22 mouse cellular contexts compared by ENCODE assay signal in the genomic region with DNA sequence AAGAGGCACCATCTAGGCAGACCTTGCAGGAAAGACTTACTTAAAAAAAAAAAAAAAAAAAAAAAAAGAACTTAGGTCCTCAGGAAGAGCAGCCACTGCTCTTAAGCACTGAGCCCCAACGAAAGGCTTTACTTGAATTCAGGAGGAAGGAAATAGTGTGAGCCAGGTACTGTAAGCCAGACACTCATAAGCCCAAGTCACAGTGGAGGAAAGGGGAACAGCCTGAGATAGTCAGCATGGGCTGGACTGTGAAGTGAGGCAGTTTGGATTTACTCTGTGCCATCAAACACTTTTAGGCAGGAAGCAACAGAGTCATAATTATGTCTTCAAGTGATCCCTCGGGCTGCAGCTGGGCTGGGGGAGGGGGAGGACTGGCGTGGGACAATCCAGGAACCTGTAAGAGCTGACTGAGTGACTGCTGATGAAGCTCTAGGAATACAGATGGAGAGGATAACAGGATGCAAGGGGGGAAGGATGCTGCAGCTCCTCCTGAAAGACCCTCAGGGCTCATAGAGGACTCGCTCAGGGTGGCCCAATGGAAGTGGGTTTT. TPM values are rescaled to one million over a fixed set of nuclear protein-coding genes. Genes with fewer than 3 reads are reported as not detected.
A peak's percentile ranks its signal among the peaks of the same experiment; 100 is the strongest.
DNase-seq lines count a peak whose midpoint lies in the region; ATAC-seq and TF ChIP-seq lines count a peak whose summit lies in the region.
"Had no signal": no experiment of that assay in that cellular context is flagged by ENCODE, and none has a peak within 500 bp of the region (broad histone marks: within the 10 kb centered on the region; RNA-seq: fewer than 3 reads in every experiment).

No protein-coding gene starts in this region.

- ATAC-seq in forebrain, postnatal 0 days: peak; percentile 14; the same call in 1 of the 2 replicates
- no peak for ATAC-seq in kidney, postnatal 0 days (replicated peaks; ENCODE audit: low FRiP score, low read depth)
- ATAC-seq in kidney, embryonic 16.5 days (ENCODE audit: low FRiP score, low TSS enrichment): no peak
- ATAC-seq in activated CD4-positive, CD25-positive, alpha-beta regulatory T cell, adult 4 months: no peak
- ATAC-seq: intestine, embryonic 16.5 days; midbrain, embryonic 13.5 days had no signal

- no peaks in the 10 kb centered on the region for H3K36me3 ChIP-seq in forebrain, postnatal 0 days (ENCODE audit: insufficient read depth)
- no peaks in the 10 kb centered on the region for H3K36me3 ChIP-seq in forebrain, embryonic 10.5 days (replicated peaks)
- H3K36me3 ChIP-seq in kidney, postnatal 0 days (ENCODE audit: insufficient read depth, low read length): no peaks in the 10 kb centered on the region
- no peaks in the 10 kb centered on the region for H3K36me3 ChIP-seq in kidney, embryonic 16.5 days (ENCODE audit: insufficient read depth, low read length)
- H3K36me3 ChIP-seq: hindbrain, embryonic 13.5 days; liver, embryonic 13.5 days; midbrain, embryonic 13.5 days had no signal

- WGBS in forebrain, postnatal 0 days: 59% methylated on average over 4 of the region's 4 CpGs
- 75% methylated on average over 4 of the region's 4 CpGs for whole genome bisulfite sequencing in forebrain, embryonic 10.5 days
- WGBS in kidney, postnatal 0 days: 26% methylated on average over 4 of the region's 4 CpGs
- WGBS in kidney, embryonic 16.5 days: 23% methylated on average over 4 of the region's 4 CpGs

- H3K9ac ChIP-seq in forebrain, postnatal 0 days: no peak overlapping the region
- no peak overlapping the region for H3K9ac ChIP-seq in kidney, postnatal 0 days (ENCODE audit: low read depth, low read length)
- H3K9ac ChIP-seq in kidney, embryonic 16.5 days (replicated peaks; ENCODE audit: low read length): no peak overlapping the region
- H3K9ac ChIP-seq: hindbrain, embryonic 13.5 days; liver, embryonic 13.5 days; midbrain, embryonic 13.5 days had no signal

- no peak overlapping the region for H3K4me2 ChIP-seq in forebrain, postnatal 0 days (ENCODE audit: low read depth)
- no peak overlapping the region for H3K4me2 ChIP-seq in kidney, postnatal 0 days (ENCODE audit: low read length)
- H3K4me2 ChIP-seq in kidney, embryonic 16.5 days (replicated peaks; ENCODE audit: low read depth, low read length): no peak overlapping the region
- H3K4me2 ChIP-seq: hindbrain, embryonic 13.5 days; liver, embryonic 13.5 days; midbrain, embryonic 13.5 days had no signal

- TF ChIP-seq CTCF in forebrain, postnatal 0 days (IDR thresholded peaks at IDR 0.05; ENCODE audit: low read depth): no peak
- TF ChIP-seq CTCF in kidney, postnatal 0 days (IDR thresholded peaks at IDR 0.05; ENCODE audit: low read depth): no peak

- no peak overlapping the region for H3K27ac ChIP-seq in forebrain, postnatal 0 days (ENCODE audit: low read depth, low read length)
- H3K27ac ChIP-seq in forebrain, embryonic 10.5 days: no peak overlapping the region
- no peak overlapping the region for H3K27ac ChIP-seq in kidney, postnatal 0 days
- H3K27ac ChIP-seq in kidney, embryonic 16.5 days (ENCODE audit: low read length): no peak overlapping the region
- H3K27ac ChIP-seq: hindbrain, embryonic 13.5 days; macrophage; midbrain, embryonic 13.5 days had no signal

- H3K9me3 ChIP-seq in forebrain, postnatal 0 days (ENCODE audit: low read length): no peaks in the 10 kb centered on the region
- H3K9me3 ChIP-seq in forebrain, embryonic 10.5 days: no peaks in the 10 kb centered on the region
- no peaks in the 10 kb centered on the region for H3K9me3 ChIP-seq in kidney, postnatal 0 days (replicated peaks; ENCODE audit: low read length)
- no peaks in the 10 kb centered on the region for H3K9me3 ChIP-seq in kidney, embryonic 16.5 days (ENCODE audit: low read length)
- H3K9me3 ChIP-seq: hindbrain, embryonic 13.5 days; liver, embryonic 13.5 days; midbrain, embryonic 13.5 days had no signal

- no peaks in the 10 kb centered on the region for H3K27me3 ChIP-seq in forebrain, postnatal 0 days (ENCODE audit: insufficient read depth, low read length)
- no peaks in the 10 kb centered on the region for H3K27me3 ChIP-seq in forebrain, embryonic 10.5 days (ENCODE audit: poor library complexity, severe bottlenecking)
- H3K27me3 ChIP-seq in kidney, postnatal 0 days (ENCODE audit: insufficient read depth, low read length): no peaks in the 10 kb centered on the region
- H3K27me3 ChIP-seq in kidney, embryonic 16.5 days (ENCODE audit: insufficient read depth, low read length): no peaks in the 10 kb centered on the region
- H3K27me3 ChIP-seq: hindbrain, embryonic 13.5 days; liver, embryonic 13.5 days; midbrain, embryonic 13.5 days had no signal

- H3K4me3 ChIP-seq in forebrain, postnatal 0 days (ENCODE audit: low read depth, low read length): no peak overlapping the region
- no peak overlapping the region for H3K4me3 ChIP-seq in forebrain, embryonic 10.5 days
- no peak overlapping the region for H3K4me3 ChIP-seq in kidney, postnatal 0 days (replicated peaks; ENCODE audit: low read depth, low read length)
- no peak overlapping the region for H3K4me3 ChIP-seq in kidney, embryonic 16.5 days (ENCODE audit: low read length)
- H3K4me3 ChIP-seq: hindbrain, embryonic 13.5 days; liver, embryonic 13.5 days; midbrain, embryonic 13.5 days had no signal

- peak; percentile 22 for DNase-seq in forebrain, postnatal 0 days
- no peak for DNase-seq in forebrain, embryonic 10.5 days (ENCODE audit: extremely low spot score, low spot score)
- DNase-seq in kidney, postnatal 0 days (ENCODE audit: low spot score): peak; percentile 46
- peak; percentile 37 for DNase-seq in brain, adult 2 months (ENCODE audit: low read depth, low spot score)
- peak; percentile 66 for DNase-seq in kidney, postnatal 10 days
- no peak for DNase-seq in urinary bladder, adult 18-20 months (ENCODE audit: low spot score in 2 of 2)
- DNase-seq: adrenal gland, postnatal 25 days; cerebellum, adult 11 months; liver, embryonic 13.5 days had no signal

- H3K4me1 ChIP-seq in forebrain, postnatal 0 days (ENCODE audit: insufficient read depth): no peaks in the 10 kb centered on the region
- H3K4me1 ChIP-seq in forebrain, embryonic 10.5 days: no peaks in the 10 kb centered on the region
- H3K4me1 ChIP-seq in kidney, postnatal 0 days (replicated peaks; ENCODE audit: insufficient read depth, low read length): no peaks in the 10 kb centered on the region
- H3K4me1 ChIP-seq in kidney, embryonic 16.5 days (ENCODE audit: insufficient read depth, low read length): no peaks in the 10 kb centered on the region
- H3K4me1 ChIP-seq: hindbrain, embryonic 13.5 days; midbrain, embryonic 13.5 days had no signal

RNA-seq across cellular contexts. Expression of a gene that starts 19.2 kb away (rescaled TPM):
- not detected in 2 replicates for total RNA-seq in forebrain, postnatal 0 days (2014; rRNA removed)
- polyA plus RNA-seq in forebrain, postnatal 0 days (2015; fragmentation: Nextera tagmentation; extraction: Ambion mirVana): not detected in 2 replicates
- polyA plus RNA-seq in forebrain, embryonic 10.5 days (2016; fragmentation: Nextera tagmentation; extraction: Ambion mirVana): not detected in 2 replicates
- not detected in 2 replicates for polyA plus RNA-seq in kidney, postnatal 0 days (2015; fragmentation: Nextera tagmentation; extraction: Ambion mirVana)
- polyA plus RNA-seq in kidney, embryonic 16.5 days (2015; fragmentation: Nextera tagmentation; extraction: Ambion mirVana): not detected in 2 replicates
- polyA plus RNA-seq in activated CD4-positive, CD25-positive, alpha-beta regulatory T cell, adult 4 months (2017; shearing (Covaris generic)): not detected
- total RNA-seq: adrenal gland, postnatal 25 days; layer of hippocampus, postnatal 10 days had no signal
- polyA plus RNA-seq: cortical plate, adult 2 months; gonadal fat pad, adult 2 months; hindbrain, embryonic 13.5 days; intestine, embryonic 16.5 days; liver, embryonic 13.5 days; macrophage; midbrain, embryonic 13.5 days; neural tube, embryonic 11.5 days; spleen, adult 2 months; urinary bladder, adult 2 months had no signal

RNA-seq across cellular contexts. Expression of a gene that starts 19.2 kb away (rescaled TPM):
- not detected in 2 replicates for total RNA-seq in forebrain, postnatal 0 days (2014; rRNA removed)
- polyA plus RNA-seq in forebrain, postnatal 0 days (2015; fragmentation: Nextera tagmentation; extraction: Ambion mirVana): not detected in 2 replicates
- polyA plus RNA-seq in forebrain, embryonic 10.5 days (2016; fragmentation: Nextera tagmentation; extraction: Ambion mirVana): not detected in 2 replicates
- polyA plus RNA-seq in kidney, postnatal 0 days (2015; fragmentation: Nextera tagmentation; extraction: Ambion mirVana): not detected in 2 replicates
- not detected in 2 replicates for polyA plus RNA-seq in kidney, embryonic 16.5 days (2015; fragmentation: Nextera tagmentation; extraction: Ambion mirVana)
- not detected for polyA plus RNA-seq in activated CD4-positive, CD25-positive, alpha-beta regulatory T cell, adult 4 months (2017; shearing (Covaris generic))
- total RNA-seq: adrenal gland, postnatal 25 days; layer of hippocampus, postnatal 10 days; left cerebral cortex, postnatal 36 days had no signal
- polyA plus RNA-seq: cortical plate, adult 2 months; hindbrain, embryonic 13.5 days; intestine, embryonic 16.5 days; liver, embryonic 13.5 days; macrophage; midbrain, embryonic 13.5 days; neural tube, embryonic 11.5 days; spleen, adult 2 months; urinary bladder, adult 2 months had no signal

RNA-seq across cellular contexts. Expression of a gene that starts 25.0 kb away (rescaled TPM):
- 0.29 TPM in 1 of 2 replicates, not detected in the other for total RNA-seq in forebrain, postnatal 0 days (2014; rRNA removed)
- polyA plus RNA-seq in forebrain, postnatal 0 days (2015; fragmentation: Nextera tagmentation; extraction: Ambion mirVana): 0.07 TPM in 1 of 2 replicates, not detected in the other
- polyA plus RNA-seq in forebrain, embryonic 10.5 days (2016; fragmentation: Nextera tagmentation; extraction: Ambion mirVana): not detected in 2 replicates
- 16.5 and 20.0 TPM in 2 replicates for polyA plus RNA-seq in kidney, postnatal 0 days (2015; fragmentation: Nextera tagmentation; extraction: Ambion mirVana)
- 2.8 and 4.8 TPM in 2 replicates for polyA plus RNA-seq in kidney, embryonic 16.5 days (2015; fragmentation: Nextera tagmentation; extraction: Ambion mirVana)
- polyA plus RNA-seq in activated CD4-positive, CD25-positive, alpha-beta regulatory T cell, adult 4 months (2017; shearing (Covaris generic)): not detected
- total RNA-seq: adrenal gland, postnatal 25 days had no signal
- polyA plus RNA-seq: liver, embryonic 13.5 days; macrophage; spleen, adult 2 months had no signal

RNA-seq across cellular contexts. Expression of a gene that starts 29.1 kb away (rescaled TPM):
- total RNA-seq in forebrain, postnatal 0 days (2014; rRNA removed): 41.5 and 51.3 TPM in 2 replicates
- polyA plus RNA-seq in forebrain, postnatal 0 days (2015; fragmentation: Nextera tagmentation; extraction: Ambion mirVana): 21.5 and 30.8 TPM in 2 replicates
- 39.1 and 42.6 TPM in 2 replicates for polyA plus RNA-seq in forebrain, embryonic 10.5 days (2016; fragmentation: Nextera tagmentation; extraction: Ambion mirVana)
- polyA plus RNA-seq in kidney, postnatal 0 days (2015; fragmentation: Nextera tagmentation; extraction: Ambion mirVana): 13.9 and 18.6 TPM in 2 replicates
- polyA plus RNA-seq in kidney, embryonic 16.5 days (2015; fragmentation: Nextera tagmentation; extraction: Ambion mirVana): 21.9 and 22.2 TPM in 2 replicates
- 1 to 10 TPM in 1 of 2 experiments, under 1 TPM in 1; 0.99 to 3.6 TPM for polyA plus RNA-seq in activated CD4-positive, CD25-positive, alpha-beta regulatory T cell, adult 4 months (2017; shearing (Covaris generic))

RNA-seq across cellular contexts. Expression of a gene that starts 41.2 kb away (rescaled TPM):
- 5.0 and 6.3 TPM in 2 replicates for total RNA-seq in forebrain, postnatal 0 days (2014; rRNA removed)
- polyA plus RNA-seq in forebrain, postnatal 0 days (2015; fragmentation: Nextera tagmentation; extraction: Ambion mirVana): 2.8 and 3.0 TPM in 2 replicates
- polyA plus RNA-seq in forebrain, embryonic 10.5 days (2016; fragmentation: Nextera tagmentation; extraction: Ambion mirVana): 2.0 and 2.6 TPM in 2 replicates
- polyA plus RNA-seq in kidney, postnatal 0 days (2015; fragmentation: Nextera tagmentation; extraction: Ambion mirVana): 4.5 and 4.9 TPM in 2 replicates
- 3.8 and 3.9 TPM in 2 replicates for polyA plus RNA-seq in kidney, embryonic 16.5 days (2015; fragmentation: Nextera tagmentation; extraction: Ambion mirVana)
- under 1 TPM; 0.15 to 0.63 TPM for polyA plus RNA-seq in activated CD4-positive, CD25-positive, alpha-beta regulatory T cell, adult 4 months (2017; shearing (Covaris generic))

Comparison
In these comparisons a context has a peak if more than half of its experiments do, and no peak if none do; other contexts are left out.
1. DNase-seq: peak in forebrain, postnatal 0 days (single experiment), kidney, postnatal 0 days (single experiment), brain, adult 2 months (single experiment) and kidney, postnatal 10 days (single experiment); none in forebrain, embryonic 10.5 days (single experiment) and urinary bladder, adult 18-20 months (0 of 2).